Mouse (Mus musculus) olfactory bulb, adult 2 months (tissue): Measurements from ENCODE around the gene Eef1g. TPM values are rescaled to one million over a fixed set of nuclear protein-coding genes. Genes with fewer than 3 reads are reported as not detected.

ENCODE experiments used
- H3K27ac ChIP-seq: fragments of 200-500 bp; 2 replicates; pipeline ENCODE4 v1.5.1; 2012; ENCODE audit warnings: low read depth, low read length; ENCODE audit not compliant: insufficient read depth
- H3K4me1 ChIP-seq: fragments of 200-500 bp; 2 replicates; pipeline ENCODE4 v1.6.1; 2012; ENCODE audit warnings: low read length; ENCODE audit not compliant: control insufficient read depth, insufficient read depth
- H3K4me3 ChIP-seq: fragments of 200-500 bp; 2 replicates; pipeline ENCODE4 v1.5.1; 2012; ENCODE audit warnings: mild to moderate bottlenecking, low read depth, low read length, moderate library complexity; ENCODE audit not compliant: insufficient read depth
- CTCF ChIP-seq: fragments of 200-500 bp; IDR thresholded peaks from 2 replicates; pipeline ENCODE4 v1.5.1; 2012; ENCODE audit warnings: low read depth, mild to moderate bottlenecking, low read length, moderate library complexity; ENCODE audit not compliant: insufficient read depth
- POLR2A ChIP-seq: fragments of 200-500 bp; IDR thresholded peaks from 2 replicates; pipeline ENCODE4 v1.6.1; 2012; ENCODE audit warnings: mild to moderate bottlenecking, low read depth, low read length, moderate library complexity; ENCODE audit not compliant: insufficient read depth
- WGBS: fragments of 180-500 bp; shearing (Covaris S2); methylation state at CpG from one replicate; pipeline ENCODE4 v1.1.7; 2018; 5-methylcytosine and 5-hydroxymethylcytosine counted together
- polyA plus RNA-seq: library from polyadenylated mRNA; stranded (reverse); fragments of >200 nt; gene quantifications from 2 replicates; pipeline ENCODE4 v1.2.4, GENCODE M21; 2012; ENCODE audit warnings: low replicate concordance; ENCODE audit not compliant: missing spikeins, insufficient read depth, insufficient read length

Gene Eef1g
- polyA plus RNA-seq, 1 experiment: not detected

DNA sequence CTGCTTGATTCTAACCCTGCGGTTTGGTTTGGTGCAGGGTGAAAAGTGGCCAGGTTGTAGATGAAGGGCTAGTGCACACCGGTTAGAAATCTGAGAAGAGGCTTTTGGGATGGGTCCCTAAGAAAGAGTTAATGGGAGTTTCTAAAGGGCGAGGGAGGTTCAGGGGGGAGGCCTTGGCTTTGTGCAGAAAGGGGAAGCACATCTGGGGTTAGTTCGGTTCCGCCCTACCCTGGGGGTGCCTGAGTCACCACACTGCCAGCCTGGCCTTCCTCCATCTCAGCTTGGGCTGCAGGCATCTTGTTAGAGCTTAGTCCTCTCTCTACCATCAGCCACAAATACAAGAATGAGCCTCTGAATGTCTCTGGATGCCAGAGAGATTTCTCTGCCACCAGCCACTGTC lies 13.9 kb downstream of the Eef1g start:
- WGBS: 42% methylated on average over 5 of the region's 5 CpGs
- Histone ChIP-seq H3K27ac (0 out of 2 replicates have a peak overlapping the region, but pooled peaks have one; percentile 22), H3K4me3 (no peak overlapping the region), H3K4me1 (peaks cover 25% of the 10 kb centered on the region)
- no peak for TF ChIP-seq CTCF
- TF ChIP-seq POLR2A: no peak

DNA sequence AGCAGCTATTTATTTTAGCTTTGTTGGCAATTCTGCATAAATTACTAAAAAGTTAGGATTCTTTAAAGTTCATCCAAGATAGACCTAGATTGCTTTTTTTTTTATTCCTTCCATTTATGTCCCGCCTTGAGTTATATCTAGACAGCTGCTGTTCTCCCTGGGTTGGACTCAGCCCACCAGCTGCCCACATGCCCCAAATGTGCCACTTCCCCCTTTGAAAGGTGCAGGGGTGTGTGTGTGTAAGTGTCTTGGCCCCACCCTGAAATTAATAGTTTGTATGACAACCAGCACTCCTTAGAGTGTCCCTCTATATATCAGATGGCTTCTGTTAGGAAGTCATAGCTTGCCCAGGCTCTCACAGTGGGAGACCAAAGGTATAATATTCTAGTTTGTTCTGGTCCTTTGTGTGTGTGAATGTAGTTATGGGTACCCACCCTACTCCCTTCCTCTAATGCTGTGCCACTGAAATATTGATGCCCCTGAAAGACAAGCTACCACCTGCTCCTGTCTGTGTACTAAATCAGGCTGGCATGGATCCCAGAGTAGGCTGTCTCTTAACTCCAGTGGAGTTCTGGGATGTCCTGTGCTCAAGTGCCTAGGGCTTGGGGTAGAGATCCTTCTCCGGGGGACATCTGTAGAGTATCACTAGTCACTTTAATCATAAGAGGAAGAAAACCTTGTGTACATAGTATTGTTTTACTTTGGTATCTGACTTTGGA lies 14.8 kb downstream of the Eef1g start:
- TF ChIP-seq CTCF (no peak), POLR2A (no peak)
- Histone ChIP-seq H3K4me3 (no peak overlapping the region), H3K27ac (no peak overlapping the region), H3K4me1 (peaks cover 25% of the 10 kb centered on the region)
- 66% methylated on average over 2 of the region's 2 CpGs for WGBS

DNA sequence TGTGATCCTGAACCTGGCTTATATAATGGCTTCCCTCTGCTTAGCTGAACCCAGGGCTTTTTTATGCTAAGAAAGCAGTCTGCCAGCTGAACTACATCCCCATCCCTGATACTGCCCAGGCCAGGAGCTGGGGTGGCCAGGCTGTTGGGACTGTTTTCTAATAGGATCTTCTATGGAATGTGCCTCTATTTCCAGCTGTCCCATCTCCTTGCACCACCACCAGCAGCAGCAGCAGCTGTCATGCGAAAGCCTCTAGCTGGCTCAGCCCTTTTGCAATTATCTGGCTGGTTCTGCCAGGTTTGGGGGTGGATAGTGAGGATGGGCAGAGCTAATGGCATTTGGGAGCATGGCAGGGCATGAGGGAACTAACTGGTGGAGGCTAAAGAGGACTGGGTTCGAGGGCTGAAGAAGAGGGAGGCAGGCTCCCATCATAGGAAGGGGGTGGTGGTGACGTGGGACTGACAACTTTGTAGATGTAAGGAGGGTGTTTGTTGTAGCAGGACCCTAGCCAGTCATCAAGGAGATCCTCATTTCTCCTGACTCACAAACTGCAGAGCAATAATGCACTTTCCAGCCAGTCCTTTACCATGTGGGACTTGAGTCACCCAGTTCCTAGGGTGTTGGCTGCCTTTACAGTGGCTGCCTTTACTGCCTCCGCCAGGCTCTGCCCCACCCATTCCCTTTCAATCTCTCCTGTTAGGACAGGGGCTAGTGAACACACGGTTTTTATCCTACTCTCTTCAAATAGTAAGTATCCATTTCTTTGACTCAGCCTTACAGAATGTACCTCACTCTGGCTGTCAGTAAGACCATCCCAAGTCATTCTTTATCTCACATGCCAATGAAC lies 15.7 kb downstream of the Eef1g start:
- H3K4me3 ChIP-seq: no peak overlapping the region
- H3K27ac ChIP-seq: no peak overlapping the region
- WGBS: 52% methylated on average over 5 of the region's 5 CpGs

DNA sequence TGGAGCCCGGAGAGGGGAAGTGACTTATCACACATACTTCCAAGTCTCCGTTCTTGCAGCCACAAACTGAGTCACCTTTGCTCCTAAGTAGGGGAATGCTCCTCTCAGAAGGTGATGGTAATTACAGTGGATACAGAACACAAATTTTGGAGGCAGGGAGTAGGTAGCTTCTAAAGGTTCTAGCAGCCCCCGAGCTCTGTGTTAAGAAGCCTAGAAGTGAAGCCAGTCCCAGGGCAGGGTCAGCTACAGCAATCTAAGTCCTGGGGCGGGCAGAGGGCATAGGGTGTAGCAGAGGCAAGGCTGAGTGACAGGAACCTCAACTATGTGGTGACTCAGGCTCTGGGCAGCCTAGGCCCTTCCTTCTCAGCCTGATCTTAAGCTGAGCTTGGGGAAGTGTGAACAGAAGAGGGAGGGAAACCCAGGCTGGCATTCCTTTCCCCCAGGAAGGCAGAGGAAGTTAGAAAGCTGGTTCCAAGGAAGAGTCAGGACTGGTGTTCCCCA lies 16.4 kb downstream of the Eef1g start:
- TF ChIP-seq CTCF: no peak
- TF ChIP-seq POLR2A: no peak
- Histone ChIP-seq H3K4me1 (peaks cover 29% of the 10 kb centered on the region), H3K4me3 (no peak overlapping the region), H3K27ac (no peak overlapping the region)
- 58% methylated on average over 4 of the region's 4 CpGs for WGBS

More for the DNA sequence above, 15.7 kb downstream of the Eef1g start:
- peaks cover 25% of the 10 kb centered on the region for H3K4me1 ChIP-seq
- TF ChIP-seq POLR2A (no peak), CTCF (no peak)

DNA sequence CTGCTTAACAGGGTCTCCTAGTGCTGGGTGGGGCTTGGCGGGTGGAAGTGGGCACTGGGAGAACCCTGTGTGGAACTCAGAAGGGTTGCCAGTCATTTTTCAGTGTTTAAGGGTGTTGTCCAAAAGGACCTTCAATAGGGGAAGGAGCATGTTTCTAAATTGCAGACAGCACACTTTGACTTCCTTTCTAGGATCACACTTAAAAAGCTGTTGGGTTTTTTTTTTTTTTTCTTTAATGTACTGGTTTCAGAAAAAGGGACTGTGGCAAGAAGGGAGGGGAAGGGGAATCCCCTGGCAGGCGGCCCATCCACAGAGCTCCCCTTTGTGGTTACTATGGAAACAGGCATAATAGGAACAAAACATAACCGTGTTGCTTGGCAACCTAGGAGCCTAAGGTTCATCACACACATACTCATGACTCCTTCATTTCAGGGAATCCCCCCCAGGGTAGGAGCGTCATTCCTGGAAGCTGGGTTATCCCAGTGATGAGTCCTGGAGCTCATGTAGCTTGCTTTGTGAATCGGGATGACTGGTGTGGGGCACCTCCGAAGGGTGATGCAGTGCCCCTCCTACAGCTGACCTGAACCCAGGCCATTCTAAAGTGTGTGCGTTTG lies 17.5 kb downstream of the Eef1g start:
- no peak overlapping the region for H3K27ac ChIP-seq
- H3K4me3 ChIP-seq: no peak overlapping the region
- no peak for TF ChIP-seq POLR2A
- no peak for TF ChIP-seq CTCF
- 4% methylated on average over 7 of the region's 7 CpGs for WGBS
- peaks cover 40% of the 10 kb centered on the region for H3K4me1 ChIP-seq

DNA sequence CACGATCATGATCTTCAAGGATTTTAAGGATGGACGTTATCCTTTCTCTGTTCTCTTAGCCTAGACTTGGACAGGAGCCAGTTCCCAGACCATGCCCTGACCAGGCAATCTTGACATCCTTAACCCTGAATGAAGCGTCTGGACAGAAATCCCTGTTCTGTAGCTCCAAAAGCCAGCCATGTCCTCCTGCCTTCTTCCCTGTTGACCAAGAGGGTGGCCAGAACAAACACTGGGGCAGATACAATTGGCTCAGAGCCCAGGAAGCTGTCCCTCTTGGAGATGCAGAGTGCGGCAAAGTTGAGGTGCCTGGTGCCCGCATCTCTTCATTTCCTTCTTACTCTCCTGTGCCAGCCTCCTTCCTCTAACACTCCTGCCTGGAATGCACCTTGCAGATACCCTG lies 19.1 kb downstream of the Eef1g start:
- peaks cover 48% of the 10 kb centered on the region for H3K4me1 ChIP-seq

DNA sequence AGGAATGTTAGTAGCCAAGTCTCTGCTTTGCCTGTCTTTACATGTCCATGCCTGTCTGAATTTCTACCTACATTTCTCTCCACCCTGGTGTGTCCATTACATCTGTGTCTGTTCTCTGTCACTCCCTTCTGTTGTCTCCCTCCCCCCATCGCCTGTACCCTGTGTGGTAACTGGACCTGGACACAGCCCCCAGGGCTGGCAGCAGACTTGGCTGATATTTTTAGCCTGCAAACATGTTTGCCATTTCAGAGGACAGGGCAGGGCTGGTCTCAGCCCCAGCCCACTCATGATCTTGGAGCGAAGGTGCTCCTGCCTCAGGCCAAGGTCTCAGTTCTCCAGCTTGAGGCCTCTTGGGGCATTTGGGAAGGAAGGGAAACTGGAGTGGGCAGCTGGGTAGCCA lies 21.0 kb downstream of the Eef1g start:
- H3K4me1 ChIP-seq: peaks cover 43% of the 10 kb centered on the region
- 65% methylated on average over 2 of the region's 2 CpGs for whole genome bisulfite sequencing
- no peak overlapping the region for H3K4me3 ChIP-seq
- no peak overlapping the region for H3K27ac ChIP-seq
- TF ChIP-seq POLR2A (no peak), CTCF (no peak)

More for the DNA sequence above, 19.1 kb downstream of the Eef1g start:
- Histone ChIP-seq H3K4me3 (no peak overlapping the region), H3K27ac (no peak overlapping the region)
- WGBS: 77% methylated on average over 5 of the region's 5 CpGs
- TF ChIP-seq CTCF: no peak
- no peak for TF ChIP-seq POLR2A

DNA sequence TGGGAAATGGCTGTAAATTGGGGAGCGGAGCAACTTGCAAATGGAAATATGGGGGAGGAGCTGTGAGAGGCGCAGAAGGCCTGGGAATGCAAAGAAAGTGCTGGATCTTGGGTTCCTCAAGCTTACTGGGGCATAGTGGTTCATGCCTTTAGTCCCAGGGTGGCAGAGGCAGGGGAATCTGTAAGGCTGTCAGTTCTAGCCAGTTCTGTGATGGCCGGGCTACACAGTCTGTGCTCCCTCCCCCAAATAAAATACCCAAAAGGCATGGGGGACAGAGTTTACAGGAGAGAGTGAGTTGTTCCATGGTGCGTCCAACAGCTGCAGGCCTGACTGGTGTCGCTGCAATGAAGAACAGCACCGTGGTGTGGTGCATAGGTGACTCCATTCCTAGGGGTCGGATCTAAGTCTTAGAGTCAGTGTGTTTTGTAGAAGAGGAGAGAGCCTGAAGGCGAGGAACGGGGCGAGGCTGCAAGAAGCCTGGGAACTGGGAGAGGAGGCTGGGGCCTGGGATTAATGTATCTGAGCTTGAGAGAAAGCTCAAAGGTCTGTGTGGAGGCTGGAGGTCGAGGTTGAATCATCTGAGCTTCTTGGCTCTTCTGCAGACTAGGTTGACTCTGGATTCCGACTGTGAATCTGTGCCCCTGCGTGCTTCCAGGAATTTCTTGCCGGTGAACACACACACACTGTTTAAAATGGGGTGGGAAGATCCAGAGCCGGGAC lies 21.7 kb downstream of the Eef1g start:
- TF ChIP-seq POLR2A: no peak
- WGBS: 51% methylated on average over 15 of the region's 15 CpGs
- H3K27ac ChIP-seq: no peak overlapping the region
- H3K4me3 ChIP-seq: no peak overlapping the region
- H3K4me1 ChIP-seq: peaks cover 42% of the 10 kb centered on the region

DNA sequence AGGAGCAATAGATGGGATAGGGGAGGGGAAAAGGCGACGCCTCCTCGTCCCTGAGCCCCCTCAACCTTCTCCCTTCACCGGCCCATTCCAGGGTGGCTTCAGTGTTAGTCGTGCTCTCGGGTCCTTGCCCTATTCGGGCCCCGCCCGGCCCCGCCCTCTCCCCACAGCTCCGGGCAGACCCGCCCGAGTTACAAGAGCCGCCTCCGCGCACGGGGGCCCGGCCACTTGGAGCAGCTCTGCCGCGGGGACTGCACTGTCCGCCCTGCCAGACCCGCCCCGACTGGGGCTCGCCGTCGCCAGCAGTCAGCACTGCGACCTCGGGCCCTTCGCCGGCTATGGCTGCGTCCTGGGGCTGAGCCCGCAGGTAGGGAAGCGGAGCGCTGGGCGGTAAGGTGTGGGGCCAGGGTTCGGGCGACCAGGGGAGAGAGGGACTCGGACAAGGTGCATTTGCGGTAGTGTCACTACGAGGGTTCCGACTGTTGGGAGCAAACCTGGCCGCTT lies 22.3 kb downstream of the Eef1g start, which contains the start of gene Ahnak:
TSS of gene Ahnak (plus strand) at position 219 of the 501 bp plus-strand sequence.
- 2% methylated on average over 42 of the region's 42 CpGs for WGBS

More for the DNA sequence above, 22.3 kb downstream of the Eef1g start, which contains the start of gene Ahnak:
- H3K4me1 ChIP-seq: peaks cover 41% of the 10 kb centered on the region
- peak within 1 kb of the TSS; percentile 48 for H3K4me3 ChIP-seq
- TF ChIP-seq CTCF: no peak
- no peak for TF ChIP-seq POLR2A
- peak within 1 kb of the TSS; percentile 42 for H3K27ac ChIP-seq
